Mouse (Mus musculus) 3T3-L1 (cell line): ENCODE results near the gene Hexim1.

Experiments used
- DNase-seq: peaks from one replicate; pipeline ENCODE4 v3.0.0-alpha.2; 2015; ENCODE audit warnings: low read depth, low spot score

Gene Hexim1

GRCm38 (mm10) chr11:103116959-103117590 is 1.0 kb downstream of the Hexim1 start:
- DNase-seq: peak; percentile 85

- DNase-seq: peak; percentile 50
Measured at GRCm38 (mm10) chr11:103117591-103118009, 1.6 kb downstream of the Hexim1 start.

- DNase-seq: peak; percentile 22
Measured at GRCm38 (mm10) chr11:103118866-103119265, 2.8 kb downstream of the Hexim1 start.

- peak; percentile 40 for DNase-seq
Measured at GRCm38 (mm10) chr11:103119609-103120008, 3.6 kb downstream of the Hexim1 start.

GRCm38 (mm10) chr11:103120315-103120714 is 4.3 kb downstream of the Hexim1 start:
- DNase-seq: peak; percentile 17

GRCm38 (mm10) chr11:103131701-103132575 is 15.9 kb downstream of the Hexim1 start, which contains the start of gene Hexim2:
Hexim2 (plus strand) TSS chr11:103132429.
- DNase-seq: peak; percentile 77

GRCm38 (mm10) chr11:103132576-103133455 is 16.8 kb downstream of the Hexim1 start:
- DNase-seq: peak; percentile 100

GRCm38 (mm10) chr11:103133456-103134185 is 17.6 kb downstream of the Hexim1 start:
- DNase-seq: no peak

GRCm38 (mm10) chr11:103134221-103134620 is 18.2 kb downstream of the Hexim1 start:
- peak; percentile 97 for DNase-seq

GRCm38 (mm10) chr11:103136039-103136577 is 20.1 kb downstream of the Hexim1 start:
- DNase-seq: no peak

GRCm38 (mm10) chr11:103139951-103140762 is 24.1 kb downstream of the Hexim1 start:
- peak; percentile 50 for DNase-seq

- peak; percentile 56 for DNase-seq
Measured at GRCm38 (mm10) chr11:103140763-103141100, 24.7 kb downstream of the Hexim1 start.

- DNase-seq: peak; percentile 83
Measured at GRCm38 (mm10) chr11:103141101-103141943, 25.3 kb downstream of the Hexim1 start.

- DNase-seq: peak; percentile 43
Measured at GRCm38 (mm10) chr11:103141944-103142255, 25.9 kb downstream of the Hexim1 start.

- DNase-seq: peak; percentile 33
Measured at GRCm38 (mm10) chr11:103142441-103143182, 26.6 kb downstream of the Hexim1 start.

GRCm38 (mm10) chr11:103144309-103145285 is 28.6 kb downstream of the Hexim1 start:
- peak; percentile 86 for DNase-seq

- DNase-seq: no peak
Measured at GRCm38 (mm10) chr11:103146386-103146785, 30.4 kb downstream of the Hexim1 start.
